ENCODE assay signal across 7 mouse cellular contexts in genomic region chr2:105370698-105371097, GRCm38 (mm10). TPM values are rescaled to one million over a fixed set of nuclear protein-coding genes. Genes with fewer than 3 reads are reported as not detected.
DNase-seq lines count a peak whose midpoint lies in the region; ATAC-seq lines count a peak whose summit lies in the region.

No protein-coding gene starts in this region.

- no peak for DNase-seq in kidney, postnatal 25 days
- no peak for DNase-seq in forebrain, embryonic 10.5 days (ENCODE audit: extremely low spot score, low spot score)
- DNase-seq in hindbrain, embryonic 14.5 days (ENCODE audit: low spot score): peak; percentile 37
- no peak for DNase-seq in spleen, postnatal 4 days (ENCODE audit: low spot score in 2 of 2)
- no peak for DNase-seq in adrenal gland, postnatal 4 days (ENCODE audit: low spot score in 2 of 2)

- no peaks in the 10 kb centered on the region for H3K36me3 ChIP-seq in kidney, embryonic 16.5 days (ENCODE audit: insufficient read depth, low read length)
- H3K36me3 ChIP-seq in forebrain, embryonic 10.5 days (replicated peaks): no peaks in the 10 kb centered on the region
- H3K36me3 ChIP-seq in hindbrain, embryonic 14.5 days (replicated peaks; ENCODE audit: control insufficient read depth, insufficient read depth): no peaks in the 10 kb centered on the region
- no peaks in the 10 kb centered on the region for H3K36me3 ChIP-seq in neural tube, embryonic 15.5 days

- peak overlapping the region; percentile 26; the same call in 1 of the 2 replicates for H3K4me2 ChIP-seq in kidney, embryonic 16.5 days (replicated peaks; ENCODE audit: low read depth, low read length)
- peak overlapping the region; percentile 42 for H3K4me2 ChIP-seq in hindbrain, embryonic 14.5 days (replicated peaks)
- H3K4me2 ChIP-seq in neural tube, embryonic 15.5 days: peak overlapping the region; percentile 56

- no peaks in the 10 kb centered on the region for H3K9me3 ChIP-seq in kidney, embryonic 16.5 days (ENCODE audit: low read length)
- no peaks in the 10 kb centered on the region for H3K9me3 ChIP-seq in forebrain, embryonic 10.5 days
- H3K9me3 ChIP-seq in hindbrain, embryonic 14.5 days (ENCODE audit: control insufficient read depth, low read length): no peaks in the 10 kb centered on the region
- H3K9me3 ChIP-seq in neural tube, embryonic 15.5 days (replicated peaks): no peaks in the 10 kb centered on the region

- WGBS in kidney, embryonic 16.5 days: 23% methylated on average over 14 of the region's 14 CpGs
- 35% methylated on average over 14 of the region's 14 CpGs for WGBS in forebrain, embryonic 10.5 days
- 28% methylated on average over 14 of the region's 14 CpGs for WGBS in hindbrain, embryonic 14.5 days
- 17% methylated on average over 14 of the region's 14 CpGs for WGBS in neural tube, embryonic 15.5 days

- peaks cover 14% of the 10 kb centered on the region; the same call in 1 of the 2 replicates for H3K27me3 ChIP-seq in kidney, embryonic 16.5 days (ENCODE audit: insufficient read depth, low read length)
- H3K27me3 ChIP-seq in forebrain, embryonic 10.5 days (ENCODE audit: poor library complexity, severe bottlenecking): peaks cover 41% of the 10 kb centered on the region
- H3K27me3 ChIP-seq in hindbrain, embryonic 14.5 days (ENCODE audit: control insufficient read depth, insufficient read depth, low read length): no peaks in the 10 kb centered on the region
- peaks cover 9% of the 10 kb centered on the region; the same call in 1 of the 2 replicates for H3K27me3 ChIP-seq in neural tube, embryonic 15.5 days (replicated peaks)

- peaks cover 4% of the 10 kb centered on the region; the same call in 1 of the 2 replicates for H3K4me1 ChIP-seq in kidney, embryonic 16.5 days (ENCODE audit: insufficient read depth, low read length)
- H3K4me1 ChIP-seq in forebrain, embryonic 10.5 days: peaks cover 11% of the 10 kb centered on the region
- H3K4me1 ChIP-seq in hindbrain, embryonic 14.5 days (replicated peaks; ENCODE audit: control insufficient read depth, insufficient read depth, low read length): peaks cover 11% of the 10 kb centered on the region
- peaks cover 9% of the 10 kb centered on the region for H3K4me1 ChIP-seq in neural tube, embryonic 15.5 days

- H3K27ac ChIP-seq in kidney, embryonic 16.5 days (ENCODE audit: low read length): no peak overlapping the region
- H3K27ac ChIP-seq in forebrain, embryonic 10.5 days: no peak overlapping the region
- H3K27ac ChIP-seq in hindbrain, embryonic 14.5 days: no peak overlapping the region
- H3K27ac ChIP-seq in neural tube, embryonic 15.5 days (replicated peaks): 0 out of 2 replicates have a peak overlapping the region, but pooled peaks have one; percentile 29

- ATAC-seq in kidney, embryonic 16.5 days (ENCODE audit: low FRiP score, low TSS enrichment): no peak
- no peak for ATAC-seq in hindbrain, embryonic 14.5 days (ENCODE audit: low FRiP score)
- peak; percentile 72; the same call in 1 of the 2 replicates for ATAC-seq in neural tube, embryonic 15.5 days (ENCODE audit: low FRiP score)

- no peak overlapping the region for H3K9ac ChIP-seq in kidney, embryonic 16.5 days (replicated peaks; ENCODE audit: low read length)
- H3K9ac ChIP-seq in hindbrain, embryonic 14.5 days: peak overlapping the region; percentile 35
- H3K9ac ChIP-seq in neural tube, embryonic 15.5 days (replicated peaks): no peak overlapping the region; the same call in 1 of the 2 replicates

- H3K4me3 ChIP-seq in kidney, embryonic 16.5 days (ENCODE audit: low read length): no peak overlapping the region
- H3K4me3 ChIP-seq in forebrain, embryonic 10.5 days: peak overlapping the region; percentile 38
- peak overlapping the region; percentile 12; the same call in 1 of the 2 replicates for H3K4me3 ChIP-seq in hindbrain, embryonic 14.5 days (replicated peaks; ENCODE audit: low read length)
- H3K4me3 ChIP-seq in neural tube, embryonic 15.5 days (replicated peaks): peak overlapping the region; percentile 24

RNA-seq across cellular contexts. Expression of gene Rcn1, which starts 28.4 kb away (rescaled TPM):
- polyA plus RNA-seq in kidney, embryonic 16.5 days (2015; fragmentation: Nextera tagmentation; extraction: Ambion mirVana): 208 and 225 TPM in 2 replicates
- 110 and 111 TPM in 2 replicates for polyA plus RNA-seq in forebrain, embryonic 10.5 days (2016; fragmentation: Nextera tagmentation; extraction: Ambion mirVana)
- 61.2 and 67.4 TPM in 2 replicates for polyA plus RNA-seq in hindbrain, embryonic 14.5 days (2014; fragmentation: Nextera tagmentation; extraction: Ambion mirVana)
- polyA plus RNA-seq in neural tube, embryonic 15.5 days (2015; fragmentation: Nextera tagmentation; extraction: Ambion mirVana): 73.5 and 85.4 TPM in 2 replicates
- total RNA-seq in adrenal gland, postnatal 4 days (2021): 10 to 100 TPM; 89.0 to 99.2 TPM
